Mouse (Mus musculus) cerebellum, postnatal 10 days (tissue): ENCODE measurements at regions not wholly inside any gene's neighbourhood (a gene's known extent, or its start where the extent isn't known, plus 50 kb on each side); places are given as distances from the start of the nearest gene placed in this dataset.

Experiments used
- DNase-seq, 2 experiments: peaks; one replicate each; pipeline ENCODE4 v3.0.0; 2021; ENCODE audit warnings: mixed read lengths in 2 of 2

- no peak for DNase-seq
Measured at GRCm38 (mm10) chr3:149805345-149805744, 815.0 kb upstream of the Adgrl2 start.

GRCm38 (mm10) chr3:149796123-149796522 is 805.8 kb upstream of the Adgrl2 start:
- no peak for DNase-seq

GRCm38 (mm10) chr3:149791593-149791992 is 801.2 kb upstream of the Adgrl2 start:
- no peak for DNase-seq

- peak; percentile 64 to 68 for DNase-seq
Measured at GRCm38 (mm10) chr3:149786096-149786495, 795.7 kb upstream of the Adgrl2 start.

- DNase-seq, result no peak
Measured at GRCm38 (mm10) chr3:149783903-149784608, 793.7 kb upstream of the Adgrl2 start.

- no peak for DNase-seq
Measured at GRCm38 (mm10) chr3:149767847-149768421, 777.6 kb upstream of the Adgrl2 start.

- no peak for DNase-seq
Measured at GRCm38 (mm10) chr3:149761245-149761644, 770.9 kb upstream of the Adgrl2 start.

GRCm38 (mm10) chr3:149757910-149758592 is 767.7 kb upstream of the Adgrl2 start:
- DNase-seq, result no peak

GRCm38 (mm10) chr3:149736069-149736468 is 745.7 kb upstream of the Adgrl2 start:
- DNase-seq, result peak in 1 of 2 experiments; percentile 6

GRCm38 (mm10) chr3:149726212-149726611 is 735.9 kb upstream of the Adgrl2 start:
- DNase-seq, result no peak

- DNase-seq, result no peak
Measured at GRCm38 (mm10) chr3:149724879-149725278, 734.5 kb upstream of the Adgrl2 start.

- DNase-seq, result peak; percentile 20
Measured at GRCm38 (mm10) chr3:149721832-149722231, 731.5 kb upstream of the Adgrl2 start.

GRCm38 (mm10) chr3:149720306-149720705 is 730.0 kb upstream of the Adgrl2 start:
- DNase-seq, result no peak

- DNase-seq, result peak; percentile 22 to 43
Measured at GRCm38 (mm10) chr3:149705724-149706123, 715.4 kb upstream of the Adgrl2 start.

GRCm38 (mm10) chr3:149705322-149705721 is 715.0 kb upstream of the Adgrl2 start:
- peak; percentile 5 to 6 for DNase-seq

- DNase-seq, result no peak
Measured at GRCm38 (mm10) chr3:149704478-149704877, 714.1 kb upstream of the Adgrl2 start.

- DNase-seq, result no peak
Measured at GRCm38 (mm10) chr3:149683561-149683960, 693.2 kb upstream of the Adgrl2 start.

GRCm38 (mm10) chr3:149682246-149682645 is 691.9 kb upstream of the Adgrl2 start:
- DNase-seq, result no peak

GRCm38 (mm10) chr3:149673926-149674325 is 683.6 kb upstream of the Adgrl2 start:
- no peak for DNase-seq

GRCm38 (mm10) chr3:149664624-149665023 is 674.3 kb upstream of the Adgrl2 start:
- DNase-seq, result no peak

GRCm38 (mm10) chr3:149638324-149638723 is 648.0 kb upstream of the Adgrl2 start:
- DNase-seq, result no peak

- no peak for DNase-seq
Measured at GRCm38 (mm10) chr3:149626186-149626585, 635.8 kb upstream of the Adgrl2 start.

- no peak for DNase-seq
Measured at GRCm38 (mm10) chr3:149625497-149625896, 635.1 kb upstream of the Adgrl2 start.

GRCm38 (mm10) chr3:149625066-149625465 is 634.7 kb upstream of the Adgrl2 start:
- DNase-seq, result no peak
